Mouse (Mus musculus): ENCODE results near the gene Myo1e. TPM values are rescaled to one million over a fixed set of nuclear protein-coding genes. Genes with fewer than 3 reads are reported as not detected.

Gene Myo1e
- total RNA-seq, 2 experiments from 2014 or later = 16.8 to 19.8 TPM

DNA sequence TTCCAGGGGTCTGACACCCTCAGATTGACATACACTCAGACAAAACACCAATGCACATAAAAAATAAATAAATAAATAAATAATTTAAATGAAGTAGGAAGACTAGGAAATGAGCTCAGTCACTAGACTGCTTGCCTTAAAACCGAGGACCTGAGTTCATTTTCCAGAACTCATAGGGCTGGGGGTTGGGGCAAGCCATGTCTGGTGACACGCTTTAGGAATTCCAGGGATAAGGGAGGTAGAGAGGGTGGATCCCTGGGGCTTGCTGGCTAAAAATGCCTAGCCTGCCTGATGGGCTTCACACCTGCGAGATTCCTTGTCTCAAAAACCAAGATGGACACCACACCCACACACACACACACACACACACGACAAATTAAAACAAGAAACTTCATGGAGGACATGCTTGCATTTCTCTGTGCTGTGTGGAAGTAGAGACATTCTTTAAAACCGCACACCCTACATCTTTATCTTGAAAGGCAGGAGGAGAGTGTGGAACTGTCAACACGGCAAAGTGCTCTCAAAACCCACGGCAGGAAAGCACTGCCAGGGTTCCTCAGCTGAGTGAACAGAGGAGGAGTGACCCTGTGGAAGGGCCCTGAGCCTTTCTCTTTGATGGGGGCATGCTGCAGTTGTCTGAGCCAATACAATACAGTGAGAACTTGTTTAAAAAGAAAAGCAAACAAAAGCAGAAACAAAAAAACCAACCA is 13.5 kb downstream of the Myo1e start:
- DNase-seq (ENCODE audit: low spot score in 2 of 2) = no peak

DNA sequence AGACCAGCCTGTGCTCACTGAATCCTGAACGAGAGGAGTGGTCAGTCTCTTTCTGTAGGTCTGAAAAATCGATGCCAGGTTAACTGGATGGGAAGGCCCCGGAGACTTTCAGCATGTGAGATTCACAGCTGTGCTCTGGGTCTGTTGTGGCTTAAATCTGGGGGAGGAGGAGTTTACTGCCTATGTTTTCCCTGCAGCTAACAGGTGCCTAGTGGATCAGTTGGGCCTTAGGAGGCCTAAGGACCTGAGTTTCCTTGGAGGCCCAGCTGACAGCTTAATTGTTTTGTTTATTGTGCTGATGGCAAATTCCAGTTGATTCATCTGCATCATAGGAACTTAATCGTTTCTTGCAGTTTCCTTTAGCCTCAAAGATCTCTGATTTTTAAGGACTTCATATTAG is 16.0 kb downstream of the Myo1e start:
- DNase-seq (ENCODE audit: low spot score in 2 of 2) = no peak

DNA sequence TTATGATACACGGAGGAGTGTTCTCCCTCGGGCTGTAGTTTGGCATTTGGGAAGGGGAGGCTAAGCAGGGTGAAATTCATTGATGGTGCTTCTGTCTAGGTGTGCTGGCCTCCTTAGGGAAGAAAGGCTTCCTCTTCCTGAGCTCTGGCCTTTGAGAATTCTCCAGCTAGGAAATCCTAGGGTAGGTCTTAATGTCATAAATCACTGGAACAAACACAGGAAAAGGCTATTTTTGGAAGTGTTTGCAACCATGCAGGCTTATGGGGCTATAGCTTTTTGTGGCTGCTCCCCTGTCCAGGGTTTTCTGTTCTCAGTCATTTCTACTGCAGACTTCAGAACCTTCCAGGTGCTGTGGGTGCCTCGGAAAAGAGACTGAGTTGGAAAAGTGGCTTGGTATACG is 16.9 kb downstream of the Myo1e start:
- no peak for DNase-seq (ENCODE audit: low spot score in 2 of 2)

DNA sequence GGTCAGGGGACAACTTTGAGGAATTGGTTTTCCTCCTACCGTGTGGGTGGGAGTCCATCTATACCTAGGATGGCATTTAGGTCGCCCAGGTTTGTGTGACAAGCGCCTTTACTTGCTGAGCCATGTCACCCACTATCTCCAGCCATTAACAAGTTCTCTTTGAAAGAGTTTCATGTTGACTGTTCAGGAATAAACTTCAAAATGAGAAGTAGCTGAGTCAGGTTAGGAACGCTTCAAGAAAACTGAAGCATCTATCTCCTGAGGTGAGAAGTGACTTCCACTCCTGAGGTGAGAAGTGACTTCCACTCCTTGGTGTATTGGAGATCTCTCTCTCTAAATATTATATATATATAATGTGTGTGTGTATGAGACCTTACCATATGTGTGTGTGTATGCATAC is 19.2 kb downstream of the Myo1e start:
- no peak for DNase-seq (ENCODE audit: low spot score in 2 of 2)

DNA sequence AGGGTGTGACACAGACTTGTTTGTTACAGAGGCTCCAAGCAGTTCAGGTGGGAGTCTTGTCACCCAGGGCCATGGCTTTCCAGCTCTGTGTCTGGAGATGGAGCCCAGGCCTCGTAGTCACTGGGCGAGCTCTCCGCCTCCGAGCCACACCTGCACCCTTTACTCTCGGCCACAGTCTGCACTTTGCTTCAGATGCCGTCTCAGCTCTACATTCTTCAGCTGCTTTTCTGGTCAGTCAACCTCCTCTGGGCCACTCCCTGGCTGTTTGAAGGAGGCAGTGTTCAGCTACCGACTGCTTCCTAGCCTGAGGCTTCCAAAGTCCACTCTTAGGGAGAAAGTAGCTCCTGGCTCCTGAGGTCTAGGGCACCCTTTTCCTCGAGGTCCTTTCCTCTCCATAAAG is 22.7 kb downstream of the Myo1e start:
- no peak for DNase-seq (ENCODE audit: low spot score in 2 of 2)

DNA sequence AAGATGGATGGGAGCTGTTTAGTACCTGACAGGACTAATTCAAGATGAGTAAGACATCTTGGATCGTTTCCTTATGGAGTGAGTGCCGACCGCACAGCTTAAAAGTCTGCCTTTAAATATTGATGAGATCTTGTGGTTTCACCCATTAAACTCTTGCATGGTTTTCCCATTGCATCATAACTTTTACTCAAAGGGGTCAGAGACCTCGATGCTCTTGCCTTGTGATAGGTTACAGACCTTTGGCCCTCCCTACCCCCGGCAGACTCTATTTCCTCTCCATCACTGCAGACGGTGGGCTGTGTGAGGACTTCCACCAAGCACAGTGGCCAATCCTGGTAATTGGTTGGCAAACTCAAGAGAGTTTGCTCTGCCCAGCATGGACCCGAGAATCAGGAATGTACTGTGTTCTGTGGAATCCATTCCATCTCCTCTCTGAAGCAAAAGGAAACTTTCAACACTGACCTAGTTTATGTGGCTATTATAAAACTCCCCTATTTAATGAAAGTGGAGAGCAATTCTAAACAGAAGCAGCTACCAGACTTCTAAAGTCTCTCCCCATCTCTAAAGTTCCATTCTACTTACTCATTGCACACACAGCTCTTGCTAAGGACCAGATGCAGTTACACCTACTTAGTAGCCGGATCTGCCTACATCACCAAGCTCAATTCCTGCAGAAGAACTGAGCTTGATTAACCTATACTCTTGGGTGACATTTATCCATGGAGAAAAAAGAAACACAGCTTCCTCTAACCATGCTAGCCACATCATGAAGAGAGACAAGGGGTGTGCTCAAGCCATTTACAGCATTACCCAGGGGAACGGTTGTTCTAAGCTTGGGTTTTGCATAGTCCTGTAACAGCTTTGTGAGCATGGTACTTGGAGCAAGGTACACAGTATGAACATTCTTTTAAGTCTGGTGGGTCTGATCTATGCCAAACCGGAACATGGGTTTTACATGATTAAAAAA is 25.2 kb downstream of the Myo1e start:
- no peak for DNase-seq (ENCODE audit: low spot score in 2 of 2)

DNA sequence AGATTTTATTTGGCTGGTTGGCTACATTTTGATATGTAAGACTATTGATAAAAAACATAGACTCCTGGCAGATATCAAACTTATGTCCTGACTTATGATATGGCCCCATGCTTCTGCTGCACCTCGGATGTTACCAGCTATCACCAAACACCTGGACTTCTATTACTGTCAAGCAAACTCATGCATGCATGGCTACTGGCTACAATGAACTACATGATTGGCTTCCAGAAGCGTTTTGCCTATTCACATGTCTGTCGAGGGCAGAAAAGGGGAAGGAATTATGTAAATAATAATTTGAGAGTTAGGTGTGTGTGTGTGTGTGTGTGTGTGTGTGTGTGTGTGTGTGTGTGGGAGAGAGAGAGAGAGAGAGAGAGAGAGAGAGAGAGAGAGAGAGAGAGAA is 30.0 kb downstream of the Myo1e start:
- no peak for DNase-seq (ENCODE audit: low spot score in 2 of 2)

DNA sequence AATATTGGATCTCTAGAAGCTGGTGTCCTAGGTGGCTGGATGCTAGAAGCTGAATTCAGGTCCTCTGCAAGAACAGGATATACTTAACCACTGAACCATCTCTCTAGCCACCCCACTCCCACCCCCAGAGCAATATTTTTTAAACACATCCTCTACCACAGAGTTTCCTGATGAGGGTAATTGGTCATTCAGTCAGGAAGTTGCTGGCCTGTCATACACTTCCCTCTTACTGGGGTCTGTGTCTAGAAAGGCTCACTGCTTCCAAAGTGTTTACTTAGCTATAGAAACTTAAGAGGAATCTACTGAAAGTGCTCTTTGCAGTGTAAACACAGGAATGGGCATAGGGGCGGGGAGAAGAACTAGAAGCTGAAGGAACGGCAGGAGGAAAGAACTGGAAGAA is 30.4 kb downstream of the Myo1e start:
- no peak for DNase-seq (ENCODE audit: low spot score in 2 of 2)

DNA sequence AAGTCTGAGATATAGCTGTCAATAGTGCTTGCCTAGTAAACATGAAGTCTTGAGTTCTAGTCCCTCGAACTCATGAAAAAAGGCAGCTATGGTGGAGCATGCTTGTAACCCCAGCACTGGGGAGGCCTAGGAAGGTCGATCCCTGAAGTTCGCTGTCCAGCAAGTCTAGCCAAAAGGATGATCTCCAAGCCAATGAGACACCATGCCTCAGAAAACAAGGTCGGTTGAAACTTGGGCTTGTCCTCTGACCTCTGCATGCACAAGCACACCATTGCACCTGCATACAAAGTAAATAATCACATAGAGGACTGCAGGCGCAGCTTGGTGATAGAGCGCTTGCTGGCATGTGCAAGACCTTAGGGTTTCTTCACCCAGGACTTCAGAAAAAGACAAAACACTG is 31.2 kb downstream of the Myo1e start:
- DNase-seq (ENCODE audit: low spot score in 2 of 2) = no peak

DNA sequence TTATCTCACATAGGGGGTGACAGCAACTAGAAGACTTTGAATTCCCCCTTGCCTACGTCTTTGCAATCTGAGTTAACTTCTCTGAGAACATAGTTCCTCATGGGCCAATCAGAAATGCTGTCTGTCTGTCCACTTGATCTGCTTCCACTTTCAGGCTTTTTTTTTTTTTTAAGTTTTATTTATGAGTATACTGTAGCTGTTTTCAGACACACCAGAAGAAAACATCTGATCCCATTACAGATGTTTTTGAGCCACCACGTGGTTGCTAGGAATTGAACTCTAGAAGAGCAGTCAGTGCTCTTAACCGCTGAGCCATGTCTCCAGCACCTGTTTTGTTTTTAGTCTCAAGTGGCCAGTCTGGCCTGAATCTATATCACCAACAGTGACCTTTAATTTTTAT is 32.1 kb downstream of the Myo1e start:
- no peak for DNase-seq (ENCODE audit: low spot score in 2 of 2)

DNA sequence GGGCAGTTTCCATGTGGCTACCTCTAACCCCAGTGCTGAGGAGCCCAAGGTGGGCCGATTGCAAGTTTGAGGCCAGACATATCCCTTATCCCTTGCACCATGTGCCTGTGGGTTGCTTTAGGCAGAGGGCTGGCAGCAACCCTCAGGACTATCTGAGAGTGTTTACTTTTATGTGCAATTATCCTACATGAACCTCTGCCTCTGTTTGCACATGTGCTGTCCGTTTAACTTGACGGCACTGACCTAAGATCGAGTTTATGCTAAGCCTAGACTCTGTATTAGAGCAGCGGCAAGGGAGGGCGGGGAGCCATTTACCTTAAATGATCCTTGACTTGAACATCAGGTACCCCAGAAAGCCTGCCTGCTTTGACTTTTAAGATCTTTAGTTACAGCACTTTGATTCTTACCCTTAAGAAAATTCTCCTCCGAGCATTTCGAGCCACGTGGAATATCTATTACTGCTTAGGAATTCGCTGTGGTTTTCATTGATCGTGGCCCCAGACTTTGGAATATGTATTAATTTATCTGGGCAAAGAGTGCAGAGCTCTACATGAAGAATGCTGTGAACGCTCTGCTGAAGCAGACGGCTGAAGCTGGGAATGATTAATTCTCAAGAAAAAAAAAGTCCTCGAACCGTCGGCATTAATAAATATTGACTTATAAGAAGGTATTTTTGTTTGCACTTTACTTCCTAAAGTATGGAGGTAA is 33.7 kb downstream of the Myo1e start:
- no peak for DNase-seq (ENCODE audit: low spot score in 2 of 2)

DNA sequence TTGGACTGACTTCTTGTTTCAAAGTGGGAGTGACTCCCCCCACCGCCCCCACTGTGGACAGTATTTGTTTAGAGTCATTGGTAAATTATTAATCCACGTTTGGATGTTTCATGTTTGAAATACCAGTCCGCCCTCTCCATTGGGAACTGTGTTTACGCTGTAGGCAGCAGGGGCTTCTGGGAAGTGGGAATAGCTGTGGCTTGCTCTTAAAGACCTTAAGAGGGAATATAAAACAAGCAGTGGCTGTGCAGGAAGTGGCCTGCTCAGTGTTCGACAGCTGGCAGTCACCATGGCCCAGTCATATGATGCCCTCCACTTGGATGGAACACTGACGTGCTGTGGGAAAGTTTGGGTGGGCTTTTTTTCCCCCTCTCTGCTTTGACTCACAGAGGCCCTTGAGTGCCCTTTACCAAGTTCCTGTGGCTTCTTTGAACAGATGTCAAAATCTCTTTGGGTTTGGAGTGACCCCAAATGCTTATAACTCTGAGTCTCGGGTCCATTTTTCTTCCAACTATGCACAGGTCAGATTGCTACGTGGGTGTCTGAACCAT is 34.3 kb downstream of the Myo1e start:
- DNase-seq (ENCODE audit: low spot score in 2 of 2) = no peak

DNA sequence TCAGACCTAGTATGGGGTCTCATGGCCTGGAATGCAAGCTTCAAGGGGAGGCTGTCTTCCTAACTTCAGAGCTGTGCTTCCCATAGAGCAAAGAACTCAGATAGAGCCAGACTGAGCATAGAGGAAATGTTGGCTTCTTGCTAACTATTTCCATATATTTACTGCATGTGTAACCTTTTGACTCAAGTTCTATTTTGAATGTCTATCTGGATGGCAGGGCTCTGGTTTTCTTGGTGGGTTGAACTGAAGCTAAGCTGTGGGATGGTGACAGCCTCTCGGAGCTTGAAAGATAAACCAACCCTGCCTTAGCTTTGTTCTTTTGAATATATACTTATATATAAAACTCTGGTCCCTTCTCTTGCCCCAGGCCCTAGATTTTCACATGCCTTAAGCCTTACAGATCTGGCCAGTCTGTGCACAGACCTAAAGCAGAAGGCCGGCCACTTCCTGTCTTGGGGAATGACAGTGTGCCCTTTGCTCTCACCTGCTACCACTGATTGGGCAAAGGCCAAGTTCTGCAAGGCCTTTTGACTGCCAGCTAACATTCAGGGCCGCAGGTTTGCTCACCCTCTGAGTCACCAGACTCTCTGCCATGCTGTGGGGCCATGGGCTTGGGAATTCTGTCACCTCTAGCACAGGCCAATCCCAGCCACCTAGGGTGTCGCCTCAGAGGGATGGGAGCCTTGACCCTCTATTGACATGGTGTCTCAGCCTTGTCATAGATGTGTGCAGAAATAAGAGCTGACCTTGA is 35.1 kb downstream of the Myo1e start:
- peak in 1 of 2 experiments; percentile 36 for DNase-seq (ENCODE audit: low spot score in 2 of 2)

DNA sequence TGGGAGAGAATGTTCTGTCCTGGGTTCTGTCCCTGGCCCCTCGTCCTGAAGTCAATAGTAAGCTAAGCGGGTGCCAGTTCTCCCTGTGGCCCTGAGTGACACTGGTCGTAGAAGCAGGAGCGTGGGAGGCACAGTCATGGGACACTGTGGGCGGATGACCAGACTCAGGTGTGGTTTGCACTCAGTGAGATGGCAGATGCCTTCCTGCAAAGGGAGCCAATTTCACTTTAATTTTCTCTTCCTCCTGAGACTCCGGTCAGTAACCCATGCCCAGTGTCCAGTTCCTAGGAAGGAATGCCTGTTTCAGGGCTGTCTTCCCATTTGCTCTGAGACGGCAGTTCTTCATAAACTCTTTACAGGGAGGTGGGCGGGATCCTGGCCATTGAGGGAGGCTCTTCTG is 36.1 kb downstream of the Myo1e start:
- DNase-seq (ENCODE audit: low spot score in 2 of 2) = no peak

DNA sequence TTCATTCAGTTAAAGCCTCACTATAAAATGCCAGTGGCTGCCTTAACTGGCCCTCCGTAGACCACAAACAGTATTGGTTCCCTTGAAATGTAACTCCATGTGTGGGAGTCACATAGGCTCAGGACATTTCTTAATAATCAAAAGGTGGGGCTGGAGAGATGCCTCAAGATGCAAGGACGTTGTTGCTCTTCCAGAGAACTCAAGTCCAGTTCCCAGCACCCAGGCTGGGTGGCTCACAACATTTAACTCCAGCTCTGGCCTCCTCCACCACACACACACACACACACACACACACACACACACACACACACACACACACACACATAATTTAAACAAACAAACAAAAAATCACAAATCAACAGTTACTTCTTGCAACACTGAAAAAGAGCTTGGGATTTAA is 36.6 kb downstream of the Myo1e start:
- DNase-seq (ENCODE audit: low spot score in 2 of 2) = no peak

DNA sequence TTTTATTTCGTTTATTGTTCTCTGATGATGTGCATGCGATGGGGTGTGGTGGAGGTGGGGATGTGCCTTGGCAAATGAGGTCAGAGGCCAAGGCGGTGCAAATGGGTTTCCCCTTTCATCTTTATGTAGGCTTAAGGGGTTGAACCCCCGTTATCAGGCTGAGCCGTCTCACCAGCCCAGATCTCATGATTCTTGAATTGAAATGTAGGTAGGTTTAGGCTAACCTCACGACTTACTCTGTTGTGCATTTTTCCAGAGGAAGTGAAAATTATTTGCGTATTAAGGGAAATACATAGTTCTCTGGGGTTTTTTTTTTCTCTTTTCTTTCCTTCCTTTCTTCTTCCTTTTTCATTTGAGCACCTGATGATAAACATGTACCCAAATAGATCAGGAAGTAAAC is 37.0 kb downstream of the Myo1e start:
- DNase-seq (ENCODE audit: low spot score in 2 of 2) = no peak

DNA sequence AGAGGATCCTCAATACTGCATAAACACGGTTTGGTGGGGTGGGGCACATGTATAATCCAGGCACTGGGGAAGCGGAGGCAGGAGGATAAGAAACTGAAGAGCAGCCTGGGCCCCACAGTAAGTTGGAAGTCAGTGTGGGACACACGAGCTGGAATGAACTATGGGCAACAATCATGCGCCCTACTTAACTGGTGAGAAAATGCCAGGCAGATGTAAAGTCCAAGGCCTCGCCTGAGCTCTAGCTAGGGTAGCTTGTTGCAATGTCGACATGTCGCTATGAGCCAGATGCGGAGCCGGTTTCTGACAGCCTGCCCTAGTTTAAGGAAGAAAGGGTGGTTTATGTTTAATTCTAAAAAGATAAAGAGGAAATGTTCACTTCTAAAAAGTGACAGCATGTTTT is 37.9 kb downstream of the Myo1e start:
- DNase-seq (ENCODE audit: low spot score in 2 of 2) = no peak

DNA sequence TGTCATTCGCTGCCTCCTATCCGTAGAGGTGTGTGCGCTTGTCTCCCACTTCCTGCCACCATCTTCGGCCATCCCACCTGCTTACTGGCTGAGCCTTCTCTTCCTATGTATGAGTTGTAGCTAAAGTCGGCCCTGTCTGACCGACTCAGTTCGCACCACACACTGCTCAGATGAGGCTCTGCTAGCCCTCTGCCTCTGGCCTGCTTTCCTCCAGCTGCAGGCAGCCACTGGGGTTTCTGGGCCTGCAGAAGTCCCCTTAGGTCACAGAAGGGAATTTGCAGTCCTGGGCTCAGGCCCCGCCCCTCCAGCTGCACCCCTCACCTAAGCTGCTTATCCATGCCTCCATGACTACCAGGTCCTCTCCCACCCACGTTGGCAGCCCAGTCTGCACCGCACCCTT is 39.3 kb downstream of the Myo1e start:
- no peak for DNase-seq (ENCODE audit: low spot score in 2 of 2)

DNA sequence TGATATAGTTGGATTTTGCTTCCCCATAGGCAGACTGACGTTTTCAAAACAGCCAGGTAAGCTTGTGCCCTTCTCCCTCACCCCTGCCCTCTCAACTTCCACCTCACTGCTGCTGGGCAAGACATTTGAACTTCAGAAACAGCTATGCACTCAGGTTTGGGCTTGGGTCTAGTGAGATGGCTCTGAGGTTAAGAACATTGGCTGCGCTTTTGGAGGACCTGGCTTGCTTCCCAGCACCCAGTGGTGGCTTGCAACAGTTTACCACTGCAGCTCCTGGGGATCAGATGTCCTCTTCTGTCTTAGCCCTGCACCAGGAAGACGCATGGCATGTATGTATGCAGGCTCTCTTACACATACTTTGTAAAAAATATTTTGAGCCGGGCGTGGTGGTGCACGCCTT is 40.9 kb downstream of the Myo1e start:
- no peak for DNase-seq (ENCODE audit: low spot score in 2 of 2)

DNA sequence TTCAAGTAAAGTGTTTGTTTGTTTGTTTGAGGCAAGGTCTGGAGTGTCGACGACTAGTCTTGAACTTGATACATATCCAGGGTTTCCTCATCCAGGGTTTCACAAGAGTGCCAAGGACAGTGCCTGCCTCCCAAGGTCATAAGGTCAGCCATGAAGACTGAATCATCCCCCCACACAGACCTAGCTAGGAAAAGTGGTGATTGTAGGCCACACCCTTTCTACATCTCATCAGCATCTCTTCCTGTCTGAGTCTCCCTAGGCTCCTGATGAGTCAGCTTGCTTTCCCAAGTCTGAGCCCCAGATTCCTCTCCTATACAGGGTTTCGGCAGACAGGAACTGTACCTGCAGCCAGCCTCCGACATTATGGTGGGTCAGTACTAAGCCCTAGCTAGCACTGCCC is 41.7 kb downstream of the Myo1e start:
- no peak for DNase-seq (ENCODE audit: low spot score in 2 of 2)
